Mouse (Mus musculus) heart, embryonic 13.5 days (tissue): ENCODE measurements around the gene Iqch. TPM values are rescaled to one million over a fixed set of nuclear protein-coding genes. Genes with fewer than 3 reads are reported as not detected.

Source experiments
- ATAC-seq: fragments of 200-750 bp; cut with Nextera tagmentation; 2 replicates; pipeline ENCODE4 v1.8.0; 2017; ENCODE audit warnings: moderate TSS enrichment; ENCODE audit not compliant: insufficient number of reproducible peaks, low FRiP score, low TSS enrichment; ENCODE audit errors: extremely low read depth
- H3K27ac ChIP-seq: fragments of 300-500 bp; sonication (generic); replicated peaks from 2 replicates; pipeline ENCODE4 v1.5.1; 2015; ENCODE audit warnings: moderate library complexity, mild to moderate bottlenecking, inconsistent platforms
- H3K27me3 ChIP-seq: fragments of 300-500 bp; sonication (generic); replicated peaks from 2 replicates; pipeline ENCODE4 v1.6.1; 2015; ENCODE audit warnings: mild to moderate bottlenecking, inconsistent platforms
- H3K36me3 ChIP-seq: fragments of 300-500 bp; sonication (generic); 2 replicates; pipeline ENCODE4 v1.6.1; 2015; ENCODE audit warnings: mild to moderate bottlenecking, inconsistent platforms
- H3K4me1 ChIP-seq: fragments of 300-500 bp; sonication (generic); 2 replicates; pipeline ENCODE4 v1.6.1; 2015; ENCODE audit warnings: inconsistent platforms
- H3K4me2 ChIP-seq: fragments of 300-500 bp; sonication (generic); 2 replicates; pipeline ENCODE4 v1.6.1; 2015; ENCODE audit warnings: inconsistent platforms, mild to moderate bottlenecking, moderate library complexity
- H3K4me3 ChIP-seq: fragments of 300-500 bp; sonication (generic); 2 replicates; pipeline ENCODE4 v1.5.1; 2015; ENCODE audit warnings: moderate library complexity, mild to moderate bottlenecking, inconsistent platforms
- H3K9ac ChIP-seq: fragments of 300-500 bp; sonication (generic); 2 replicates; pipeline ENCODE4 v1.6.1; 2015; ENCODE audit warnings: inconsistent platforms, mild to moderate bottlenecking, moderate library complexity
- H3K9me3 ChIP-seq: fragments of 300-500 bp; sonication (generic); 2 replicates; pipeline ENCODE4 v1.6.1; 2016; ENCODE audit warnings: inconsistent platforms
- WGBS: fragments of 180-500 bp; shearing (Covaris S2); methylation state at CpG from one replicate; pipeline ENCODE4 v1.1.7; 2015; ENCODE audit warnings: mixed read lengths; 5-methylcytosine and 5-hydroxymethylcytosine counted together
- polyA plus RNA-seq: library from polyadenylated mRNA; unstranded; fragments of >200 nt; fragmentation: Nextera tagmentation; extraction: Ambion mirVana; gene quantifications from 2 replicates; pipeline ENCODE4 v1.2.1, GENCODE M21; 2015

Iqch gene
- polyA plus RNA-seq, 1 experiment from 2014 or later = not detected

DNA sequence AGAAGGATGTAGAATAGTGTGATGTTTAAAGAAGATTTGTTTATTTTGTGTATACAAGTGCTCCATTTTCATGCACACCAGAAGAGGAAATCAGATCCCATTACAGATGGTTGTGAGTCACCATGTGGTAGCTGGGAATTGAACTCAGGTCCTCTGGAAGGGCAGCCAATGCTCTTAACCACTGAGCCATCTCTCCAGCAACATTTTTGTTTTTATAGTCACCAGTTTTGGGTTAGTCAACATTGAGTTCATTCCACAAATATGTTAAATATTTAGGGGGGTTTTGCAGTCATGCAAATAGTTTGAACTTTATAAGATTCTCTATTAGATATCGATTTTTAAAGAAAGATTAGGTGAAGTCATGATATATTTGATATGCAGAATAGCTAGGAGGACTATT, 202.1 kb downstream of the Iqch start:
- ATAC-seq = no peak
- no peaks in the 10 kb centered on the region for H3K36me3 ChIP-seq
- H3K27ac ChIP-seq = no peak overlapping the region
- 77% methylated on average over 1 of the region's 1 CpGs for WGBS
- no peaks in the 10 kb centered on the region for H3K9me3 ChIP-seq
- no peak overlapping the region for H3K4me2 ChIP-seq
- no peaks in the 10 kb centered on the region for H3K27me3 ChIP-seq
- no peak overlapping the region for H3K4me3 ChIP-seq
- H3K9ac ChIP-seq = no peak overlapping the region
- H3K4me1 ChIP-seq = peaks cover 22% of the 10 kb centered on the region

DNA sequence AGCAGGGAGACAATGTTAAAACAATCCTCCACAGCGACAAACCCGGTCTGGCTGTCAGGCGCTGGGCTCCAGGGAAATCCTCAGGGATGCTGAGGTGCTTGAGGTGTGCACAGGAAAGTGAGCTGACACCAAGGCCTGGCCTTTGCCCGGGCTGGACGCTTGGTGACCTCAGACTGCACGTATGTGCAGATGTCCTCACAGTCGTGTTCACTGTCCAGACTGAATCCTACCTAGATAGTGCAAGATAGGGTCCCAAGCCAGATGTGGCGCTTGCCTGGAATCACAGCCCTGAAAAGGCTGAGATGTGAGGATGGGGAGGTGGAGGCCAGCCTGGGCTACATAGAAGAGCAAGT, 202.9 kb downstream of the Iqch start:
- no peaks in the 10 kb centered on the region for H3K9me3 ChIP-seq
- peak overlapping the region; percentile 97 for H3K27ac ChIP-seq
- no peaks in the 10 kb centered on the region for H3K36me3 ChIP-seq
- H3K4me1 ChIP-seq = peaks cover 22% of the 10 kb centered on the region
- H3K4me3 ChIP-seq = peak overlapping the region; percentile 76
- peak overlapping the region; percentile 73 for H3K4me2 ChIP-seq
- peak; percentile 12; the same call in 1 of the 2 replicates for ATAC-seq
- WGBS = 2% methylated on average over 8 of the region's 8 CpGs
- H3K27me3 ChIP-seq = no peaks in the 10 kb centered on the region
- H3K9ac ChIP-seq = peak overlapping the region; percentile 90

DNA sequence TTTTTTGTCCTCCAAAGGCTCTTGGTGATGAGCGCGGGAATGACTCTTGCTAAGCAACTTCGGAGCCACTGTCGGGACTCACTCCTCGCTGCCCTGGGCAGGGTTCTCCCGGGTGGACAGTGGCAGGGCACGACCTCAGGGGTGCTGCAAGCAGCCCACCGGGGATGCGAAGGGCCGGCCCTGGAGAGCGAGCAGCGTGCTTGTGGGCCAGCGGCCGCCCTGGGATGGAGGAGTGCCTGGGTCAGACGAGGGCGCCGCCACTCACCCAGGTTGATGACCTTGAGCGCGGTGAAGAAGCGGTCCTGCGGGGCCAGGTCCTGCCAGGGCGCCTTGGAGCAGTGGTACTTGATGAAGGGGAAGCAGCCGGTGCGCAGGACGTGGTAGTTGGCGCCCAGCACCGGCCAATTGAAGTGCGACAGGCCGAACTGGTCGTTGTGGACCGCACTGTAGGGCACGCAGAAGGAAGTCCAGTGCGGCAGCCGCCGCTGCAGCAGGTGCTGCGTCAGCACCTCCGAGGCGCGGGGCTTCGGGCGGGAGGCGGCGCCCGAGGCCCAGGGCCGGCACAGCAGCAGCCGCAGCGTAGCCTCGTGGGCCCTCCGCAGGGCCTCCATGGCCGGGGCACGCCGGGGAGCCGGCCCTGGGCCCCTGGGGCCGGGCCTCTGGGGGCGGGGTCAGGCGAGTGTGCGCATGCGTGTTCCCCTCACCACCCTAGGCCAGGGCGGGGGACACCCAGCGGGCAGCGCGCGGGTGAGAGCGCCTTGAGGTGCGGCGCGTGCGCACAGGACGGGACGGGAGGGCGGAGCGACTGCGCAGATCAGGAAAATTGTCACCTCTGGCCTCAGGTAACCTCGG, 203.5 kb downstream of the Iqch start, which contains the start of gene 2300009A05Rik:
2300009A05Rik (minus strand) TSS at position 636 of the 852 bp plus-strand sequence.
- Histone ChIP-seq H3K27ac (peak within 1 kb of the TSS; percentile 97), H3K36me3 (no peaks in the 10 kb centered on the region), H3K9me3 (no peaks in the 10 kb centered on the region), H3K27me3 (no peaks in the 10 kb centered on the region), H3K4me3 (peak within 1 kb of the TSS; percentile 76), H3K9ac (peak within 1 kb of the TSS; percentile 90), H3K4me1 (peaks cover 22% of the 10 kb centered on the region), H3K4me2 (peak within 1 kb of the TSS; percentile 73)
- ATAC-seq = peak; percentile 99
- WGBS = under 1% methylated on average over 70 of the region's 74 CpGs

GRCm38 (mm10) chr9:63395612-63396011, 206.7 kb downstream of the Iqch start:
- no peak for ATAC-seq
- no peak overlapping the region for H3K4me2 ChIP-seq
- whole genome bisulfite sequencing = 56% methylated on average over 7 of the region's 7 CpGs
- no peaks in the 10 kb centered on the region for H3K9me3 ChIP-seq
- H3K4me3 ChIP-seq = no peak overlapping the region
- H3K36me3 ChIP-seq = no peaks in the 10 kb centered on the region
- no peaks in the 10 kb centered on the region for H3K27me3 ChIP-seq
- H3K27ac ChIP-seq = no peak overlapping the region
- peaks cover 22% of the 10 kb centered on the region for H3K4me1 ChIP-seq
- H3K9ac ChIP-seq = no peak overlapping the region

DNA sequence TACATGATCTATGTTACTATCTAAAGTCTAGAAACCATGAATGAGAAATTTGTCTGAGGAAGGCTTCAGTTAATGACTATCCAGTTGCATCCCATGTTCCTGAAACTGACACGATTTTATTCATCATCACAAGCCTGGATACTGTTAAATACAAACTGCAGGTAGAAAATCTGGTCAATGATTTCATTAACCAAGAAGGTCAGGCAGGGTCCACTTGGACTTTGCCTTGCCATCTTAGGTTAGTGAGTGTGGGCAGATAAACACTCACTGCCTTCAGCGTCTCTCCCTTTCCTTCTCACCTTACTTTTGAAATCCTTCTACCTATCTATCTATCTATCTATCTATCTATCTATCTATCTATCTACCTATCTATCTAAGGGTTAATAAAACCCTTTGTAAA, 211.0 kb downstream of the Iqch start:
- Histone ChIP-seq H3K27me3 (no peaks in the 10 kb centered on the region), H3K9ac (no peak overlapping the region), H3K27ac (no peak overlapping the region), H3K9me3 (no peaks in the 10 kb centered on the region), H3K4me1 (peaks cover 7% of the 10 kb centered on the region), H3K4me3 (no peak overlapping the region), H3K4me2 (no peak overlapping the region), H3K36me3 (no peaks in the 10 kb centered on the region)
- no peak for ATAC-seq
- 57% methylated on average over 2 of the region's 2 CpGs for WGBS

DNA sequence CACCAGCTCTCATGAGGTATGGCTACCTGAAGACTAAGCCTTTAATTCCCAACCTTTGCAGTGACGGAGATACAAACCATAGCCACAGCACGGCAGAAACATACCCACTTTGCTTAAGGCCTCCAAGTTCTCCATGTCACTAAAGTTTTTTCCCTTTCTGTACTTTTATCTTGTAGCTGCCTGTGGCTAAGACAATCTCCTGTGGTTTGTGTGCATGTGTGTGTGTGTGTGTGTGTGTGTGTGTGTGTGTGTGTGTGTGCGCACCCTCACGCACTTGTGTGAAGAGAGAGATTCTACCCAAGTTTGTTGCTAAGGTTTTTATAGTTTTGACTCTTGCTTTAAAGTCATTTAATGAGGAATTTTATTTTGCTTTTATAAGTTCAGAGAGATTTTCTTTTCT, 219.5 kb downstream of the Iqch start:
- H3K27ac ChIP-seq = no peak overlapping the region
- H3K9me3 ChIP-seq = no peaks in the 10 kb centered on the region
- 84% methylated on average over 4 of the region's 4 CpGs for WGBS
- peaks cover 7% of the 10 kb centered on the region for H3K4me1 ChIP-seq
- H3K4me2 ChIP-seq = no peak overlapping the region
- H3K4me3 ChIP-seq = no peak overlapping the region
- no peak for ATAC-seq
- no peak overlapping the region for H3K9ac ChIP-seq
- no peaks in the 10 kb centered on the region for H3K36me3 ChIP-seq
- no peaks in the 10 kb centered on the region for H3K27me3 ChIP-seq

DNA sequence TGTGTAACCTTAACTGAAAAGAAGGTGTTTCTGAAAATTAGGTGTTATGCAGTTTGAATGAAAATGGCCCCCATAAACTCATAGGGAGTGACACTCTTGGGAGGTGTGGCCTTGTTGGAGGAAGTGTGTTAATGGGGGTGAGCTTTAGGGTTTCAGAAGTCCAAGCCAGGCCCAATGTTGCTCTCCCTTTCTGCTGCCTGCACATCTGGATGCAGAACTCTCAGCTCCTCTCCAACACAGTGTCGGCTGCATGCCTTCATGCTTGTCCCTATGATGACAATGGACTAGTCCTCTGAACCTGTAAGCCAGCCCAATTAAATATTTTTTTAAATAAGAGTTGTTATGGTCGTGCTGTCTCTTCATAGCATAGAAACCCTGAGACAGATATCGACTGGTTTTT, 222.0 kb downstream of the Iqch start:
- no peak overlapping the region for H3K4me3 ChIP-seq
- no peak for ATAC-seq
- 0 out of 2 replicates have a peak, but pooled peaks cover 2% of the 10 kb centered on the region for H3K36me3 ChIP-seq
- no peaks in the 10 kb centered on the region for H3K9me3 ChIP-seq
- H3K27ac ChIP-seq = no peak overlapping the region
- 87% methylated on average over 3 of the region's 3 CpGs for WGBS
- peaks cover 24% of the 10 kb centered on the region for H3K4me1 ChIP-seq
- no peak overlapping the region for H3K4me2 ChIP-seq
- no peaks in the 10 kb centered on the region for H3K27me3 ChIP-seq
- no peak overlapping the region for H3K9ac ChIP-seq

GRCm38 (mm10) chr9:63378174-63378573, 224.1 kb downstream of the Iqch start:
- no peaks in the 10 kb centered on the region for H3K9me3 ChIP-seq
- no peak for ATAC-seq
- peak overlapping the region; percentile 90 for H3K27ac ChIP-seq
- peak overlapping the region; percentile 77 for H3K4me2 ChIP-seq
- 18% methylated on average over 8 of the region's 8 CpGs for WGBS
- H3K9ac ChIP-seq = peak overlapping the region; percentile 93
- H3K4me1 ChIP-seq = peaks cover 46% of the 10 kb centered on the region
- H3K36me3 ChIP-seq = peaks cover 17% of the 10 kb centered on the region; the same call in 1 of the 2 replicates
- H3K4me3 ChIP-seq = peak overlapping the region; percentile 83
- H3K27me3 ChIP-seq = no peaks in the 10 kb centered on the region

DNA sequence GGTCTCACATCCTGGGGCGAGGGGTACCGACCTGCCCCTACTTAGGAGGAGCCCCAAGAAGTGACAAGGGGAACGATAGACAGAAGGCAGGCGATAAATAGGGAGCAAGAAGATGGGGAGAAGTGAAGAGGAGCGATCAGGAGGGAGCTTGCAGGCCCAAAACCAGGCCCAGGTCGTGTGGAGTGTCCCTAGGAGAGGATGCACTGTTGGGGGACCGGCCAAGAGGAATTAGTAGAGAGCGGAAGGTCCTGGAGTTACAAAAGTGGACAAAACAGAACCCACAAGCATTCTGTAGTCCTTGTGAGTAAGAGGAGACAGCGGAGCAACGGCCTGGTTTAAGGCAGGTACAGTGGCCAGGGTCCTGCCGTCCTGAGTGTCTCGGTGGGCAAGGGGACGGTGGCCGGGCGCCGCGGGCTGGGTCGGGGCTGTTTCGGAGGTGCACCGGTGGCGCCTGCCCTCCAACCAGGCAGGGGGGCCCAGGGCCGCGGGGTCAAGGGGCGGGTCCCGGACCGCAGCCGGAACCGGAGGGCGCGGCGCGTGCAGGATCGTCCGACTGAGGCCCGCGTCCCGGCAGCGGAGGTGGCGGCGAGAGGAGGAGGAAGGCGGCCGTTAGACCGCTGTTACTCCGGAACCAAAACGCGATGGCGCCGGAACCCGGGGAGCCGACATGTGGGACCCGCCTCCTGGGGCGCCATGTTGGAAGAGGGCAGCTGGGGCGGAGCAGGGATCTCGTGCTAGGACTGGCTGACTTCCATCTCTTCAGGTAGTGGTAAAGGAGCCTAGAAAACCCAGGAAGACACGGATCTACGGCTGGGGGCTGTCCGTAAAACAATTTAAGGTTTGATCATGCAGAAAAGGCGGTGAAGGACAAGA, 224.8 kb downstream of the Iqch start, which contains the start of gene Map2k5:
Map2k5 (minus strand) TSS at position 633 of the 873 bp plus-strand sequence.
- H3K27ac ChIP-seq = peak within 1 kb of the TSS; percentile 90
- H3K9ac ChIP-seq = peak within 1 kb of the TSS; percentile 93
- peak within 1 kb of the TSS; percentile 77 for H3K4me2 ChIP-seq
- H3K9me3 ChIP-seq = no peaks in the 10 kb centered on the region
- 1% methylated on average over 58 of the region's 58 CpGs for WGBS
- H3K4me3 ChIP-seq = peak within 1 kb of the TSS; percentile 83
- peak; percentile 86 for ATAC-seq
- H3K36me3 ChIP-seq = peaks cover 17% of the 10 kb centered on the region; the same call in 1 of the 2 replicates
- H3K27me3 ChIP-seq = no peaks in the 10 kb centered on the region
- H3K4me1 ChIP-seq = peaks cover 52% of the 10 kb centered on the region

DNA sequence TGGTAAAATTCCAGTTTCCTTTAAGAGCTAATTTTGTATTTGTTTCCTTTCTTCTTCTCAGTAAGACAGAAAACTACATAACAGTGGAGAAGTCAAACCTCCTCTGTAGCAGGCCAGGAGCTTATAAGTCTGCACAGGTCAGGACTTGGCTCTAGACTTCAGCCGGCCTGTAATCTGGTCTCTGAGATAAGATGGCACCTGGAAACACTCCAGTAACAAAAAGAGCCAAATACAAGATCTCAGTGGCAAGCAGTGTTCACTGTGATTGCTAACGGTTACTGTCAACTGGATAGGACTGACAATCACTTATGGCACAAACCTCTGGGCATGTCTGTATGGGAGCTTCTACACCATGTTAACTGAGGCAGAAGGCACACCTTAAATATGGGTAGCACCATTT, 229.0 kb downstream of the Iqch start:
- Histone ChIP-seq H3K4me2 (no peak overlapping the region), H3K4me1 (peaks cover 74% of the 10 kb centered on the region)
- 11% methylated on average over 2 of the region's 2 CpGs for WGBS

GRCm38 (mm10) chr9:63372541-63372940, 229.8 kb downstream of the Iqch start:
- H3K27me3 ChIP-seq = no peaks in the 10 kb centered on the region
- no peak overlapping the region for H3K9ac ChIP-seq
- H3K4me2 ChIP-seq = no peak overlapping the region
- peaks cover 73% of the 10 kb centered on the region for H3K4me1 ChIP-seq
- peaks cover 51% of the 10 kb centered on the region for H3K36me3 ChIP-seq
- WGBS = 57% methylated on average over 8 of the region's 8 CpGs
- H3K27ac ChIP-seq = no peak overlapping the region
- ATAC-seq = no peak
- no peaks in the 10 kb centered on the region for H3K9me3 ChIP-seq
- no peak overlapping the region for H3K4me3 ChIP-seq

More for the DNA sequence above, 229.0 kb downstream of the Iqch start:
- Histone ChIP-seq H3K27me3 (no peaks in the 10 kb centered on the region), H3K4me3 (no peak overlapping the region), H3K9me3 (no peaks in the 10 kb centered on the region), H3K27ac (peak overlapping the region; percentile 21), H3K36me3 (peaks cover 47% of the 10 kb centered on the region), H3K9ac (no peak overlapping the region)
- no peak for ATAC-seq
